Mouse (Mus musculus) liver, embryonic 11.5 days (tissue): ENCODE measurements around the gene Zfp740. TPM values are rescaled to one million over a fixed set of nuclear protein-coding genes. Genes with fewer than 3 reads are reported as not detected.

Experiments
- ATAC-seq: fragments of 200-750 bp; cut with Nextera tagmentation; replicated peaks from 2 replicates; pipeline ENCODE4 v1.8.0; 2017; ENCODE audit warnings: moderate number of reproducible peaks, mild to moderate bottlenecking, moderate TSS enrichment, moderate library complexity; ENCODE audit not compliant: low FRiP score
- DNase-seq: peaks from one replicate; pipeline ENCODE4 v3.0.0-alpha.2; 2017; ENCODE audit warnings: low spot score
- H3K27ac ChIP-seq: fragments of 300-500 bp; sonication (generic); 2 replicates; pipeline ENCODE4 v1.5.1; 2014; ENCODE audit warnings: mild to moderate bottlenecking, low read depth, low read length, control low read depth
- H3K27me3 ChIP-seq: fragments of 300-500 bp; sonication (generic); replicated peaks from 2 replicates; pipeline ENCODE4 v1.6.1; 2014; ENCODE audit warnings: low read length, mixed read lengths; ENCODE audit not compliant: control insufficient read depth, insufficient read depth
- H3K36me3 ChIP-seq: fragments of 300-500 bp; sonication (generic); 2 replicates; pipeline ENCODE4 v1.6.1; 2014; ENCODE audit warnings: mild to moderate bottlenecking, low read length, moderate library complexity, mixed read lengths; ENCODE audit not compliant: control insufficient read depth, insufficient read depth
- H3K4me1 ChIP-seq: fragments of 300-500 bp; sonication (generic); replicated peaks from 2 replicates; pipeline ENCODE4 v1.6.1; 2014; ENCODE audit warnings: low read length, mixed read lengths; ENCODE audit not compliant: control insufficient read depth, insufficient read depth
- H3K4me2 ChIP-seq: fragments of 300-500 bp; sonication (generic); 2 replicates; pipeline ENCODE4 v1.6.1; 2014; ENCODE audit warnings: mild to moderate bottlenecking, control low read depth, moderate library complexity
- H3K4me3 ChIP-seq: fragments of 300-500 bp; sonication (generic); 2 replicates; pipeline ENCODE4 v1.5.1; 2014; ENCODE audit warnings: low read depth, low read length, control low read depth
- H3K9ac ChIP-seq: fragments of 300-500 bp; sonication (generic); 2 replicates; pipeline ENCODE4 v1.6.1; 2014; ENCODE audit warnings: low read depth, low read length, control low read depth
- H3K9me3 ChIP-seq: fragments of 300-500 bp; sonication (generic); 2 replicates; pipeline ENCODE4 v1.6.1; 2016; ENCODE audit warnings: low read length, inconsistent platforms, mixed read lengths; ENCODE audit not compliant: control insufficient read depth
- WGBS: fragments of 180-500 bp; shearing (Covaris S2); extraction: QIAGEN DNeasy Blood & Tissue Kit; methylation state at CpG from one replicate; pipeline ENCODE4 v1.1.7; 2014; 5-methylcytosine and 5-hydroxymethylcytosine counted together
- polyA plus RNA-seq: library from polyadenylated mRNA; unstranded; fragments of >200 nt; fragmentation: Nextera tagmentation; extraction: Ambion mirVana; gene quantifications from 2 replicates; pipeline ENCODE4 v1.2.1, GENCODE M21; 2014

The Zfp740 gene
- polyA plus RNA-seq, 1 experiment from 2014 or later = 38.3 TPM

DNA sequence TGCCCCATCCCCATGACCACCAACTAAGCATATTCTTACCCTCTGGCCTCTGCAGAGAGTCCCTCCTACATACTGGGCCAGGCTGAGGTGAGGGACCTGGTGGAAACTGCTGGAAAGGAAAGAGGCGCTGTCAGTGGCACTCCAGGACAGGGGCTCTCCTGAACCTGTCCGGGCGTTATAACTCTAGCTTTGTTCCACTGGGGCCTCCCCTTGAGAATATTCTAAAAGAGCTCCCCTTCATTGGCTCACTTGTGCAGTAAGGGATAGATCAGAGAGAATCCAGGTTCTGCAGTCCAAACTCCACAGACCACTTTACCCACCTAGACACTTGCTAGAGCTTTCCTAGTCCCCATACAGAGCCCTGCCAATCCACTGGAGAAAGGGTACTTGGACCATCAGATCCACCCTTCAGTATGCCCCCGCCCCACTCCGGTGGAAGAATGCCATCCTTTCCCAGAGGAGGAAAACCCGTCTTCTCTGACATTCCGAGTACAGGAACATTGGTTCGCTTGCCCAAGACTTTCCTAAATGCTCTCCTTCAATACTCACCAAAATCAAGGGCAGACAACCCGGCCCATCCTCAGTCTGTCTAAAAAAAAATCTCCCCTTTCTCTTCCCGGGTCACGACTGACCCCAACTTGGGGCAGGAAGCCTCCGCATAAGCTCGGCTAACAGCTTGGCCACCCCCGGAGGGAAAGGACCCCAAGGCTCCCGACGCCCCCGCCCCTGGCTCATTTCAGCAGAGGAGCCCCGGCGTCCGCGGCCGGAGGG lies 53.6 kb downstream of the Zfp740 start:
- H3K4me3 ChIP-seq = peak overlapping the region; percentile 59
- DNase-seq (no peak), ATAC-seq (no peak)
- peak overlapping the region; percentile 89 for H3K4me2 ChIP-seq
- H3K27ac ChIP-seq = no peak overlapping the region
- peaks cover 19% of the 10 kb centered on the region for H3K4me1 ChIP-seq
- WGBS = 8% methylated on average over 22 of the region's 22 CpGs
- no peaks in the 10 kb centered on the region for H3K9me3 ChIP-seq
- H3K36me3 ChIP-seq = no peaks in the 10 kb centered on the region
- peaks cover 81% of the 10 kb centered on the region for H3K27me3 ChIP-seq
- peak overlapping the region; percentile 40; the same call in 1 of the 2 replicates for H3K9ac ChIP-seq

DNA sequence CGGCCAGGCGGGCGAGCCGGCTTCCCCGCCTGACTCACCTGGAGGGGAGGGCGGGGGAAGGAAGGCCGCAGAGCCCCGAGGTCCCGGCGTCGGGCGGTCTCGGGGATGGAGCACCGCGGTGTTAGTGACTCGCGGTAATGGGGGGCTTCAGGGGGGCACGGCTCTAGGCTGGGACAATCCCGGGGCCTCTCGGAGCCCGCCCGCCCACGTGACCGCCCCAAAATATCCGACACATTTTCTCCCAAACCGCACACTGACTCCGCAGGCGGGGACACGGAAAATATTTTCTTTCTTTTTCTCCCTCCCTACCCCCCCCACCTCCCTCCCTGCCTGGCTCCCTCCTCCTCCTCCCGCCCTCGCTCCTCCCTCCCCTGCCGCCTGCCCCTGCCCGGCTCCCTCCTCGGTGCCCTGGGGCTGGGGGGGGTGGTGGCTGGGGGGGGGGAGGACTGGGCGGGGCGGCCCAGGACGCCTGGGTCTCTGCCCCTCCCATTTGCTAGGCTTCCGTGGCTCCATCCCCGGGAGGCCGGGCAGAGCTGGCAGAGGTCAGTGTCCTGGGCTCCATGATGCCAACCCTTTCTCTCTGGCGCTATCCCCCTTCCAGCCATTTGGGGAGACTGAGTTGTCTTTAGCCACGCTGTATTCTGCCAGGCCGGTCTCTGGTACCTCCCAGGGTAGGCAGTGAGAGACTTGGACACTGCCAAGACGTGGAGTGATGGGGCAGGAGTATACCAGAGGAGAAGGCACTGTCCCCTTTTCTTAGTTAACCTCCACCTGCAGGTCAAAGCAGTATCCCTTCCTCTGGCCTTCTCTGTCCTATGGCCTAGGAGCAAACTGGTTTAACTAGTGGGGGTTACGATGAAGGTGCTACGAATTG lies 54.4 kb downstream of the Zfp740 start, which contains the start of gene Rarg:
Rarg (minus strand) TSS at position 316 of the 874 bp plus-strand sequence.
- ATAC-seq (no peak; the same call in 1 of the 2 replicates), DNase-seq (no peak)
- 1% methylated on average over 43 of the region's 46 CpGs for WGBS
- peak within 1 kb of the TSS; percentile 19; the same call in 1 of the 2 replicates for H3K27ac ChIP-seq
- H3K27me3 ChIP-seq = peaks cover 81% of the 10 kb centered on the region
- no peaks in the 10 kb centered on the region for H3K36me3 ChIP-seq
- H3K4me1 ChIP-seq = peaks cover 19% of the 10 kb centered on the region
- H3K4me3 ChIP-seq = peak within 1 kb of the TSS; percentile 59
- H3K9me3 ChIP-seq = no peaks in the 10 kb centered on the region
- peak within 1 kb of the TSS; percentile 89 for H3K4me2 ChIP-seq
- H3K9ac ChIP-seq = peak within 1 kb of the TSS; percentile 40; the same call in 1 of the 2 replicates

DNA sequence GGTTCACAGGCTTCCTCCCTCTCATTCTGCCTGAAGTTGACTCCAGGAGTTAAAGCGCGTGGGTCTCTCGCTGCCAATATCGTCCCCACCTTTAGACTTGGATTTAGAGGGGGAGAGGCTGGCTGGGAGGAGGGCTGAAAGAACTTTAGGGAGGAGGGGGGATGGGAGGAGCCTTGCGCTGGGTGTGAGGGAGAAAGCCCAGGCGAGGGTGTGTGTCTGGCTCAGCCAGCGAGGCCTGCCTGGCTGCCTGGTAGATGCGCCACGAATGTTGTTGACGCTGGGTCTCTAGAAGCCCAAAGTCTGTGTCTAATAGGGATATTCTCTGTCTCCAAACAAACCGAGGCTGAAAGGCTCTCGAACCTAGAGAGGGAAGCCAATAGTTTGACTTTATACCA lies 55.0 kb downstream of the Zfp740 start:
- DNase-seq (no peak), ATAC-seq (no peak)

DNA sequence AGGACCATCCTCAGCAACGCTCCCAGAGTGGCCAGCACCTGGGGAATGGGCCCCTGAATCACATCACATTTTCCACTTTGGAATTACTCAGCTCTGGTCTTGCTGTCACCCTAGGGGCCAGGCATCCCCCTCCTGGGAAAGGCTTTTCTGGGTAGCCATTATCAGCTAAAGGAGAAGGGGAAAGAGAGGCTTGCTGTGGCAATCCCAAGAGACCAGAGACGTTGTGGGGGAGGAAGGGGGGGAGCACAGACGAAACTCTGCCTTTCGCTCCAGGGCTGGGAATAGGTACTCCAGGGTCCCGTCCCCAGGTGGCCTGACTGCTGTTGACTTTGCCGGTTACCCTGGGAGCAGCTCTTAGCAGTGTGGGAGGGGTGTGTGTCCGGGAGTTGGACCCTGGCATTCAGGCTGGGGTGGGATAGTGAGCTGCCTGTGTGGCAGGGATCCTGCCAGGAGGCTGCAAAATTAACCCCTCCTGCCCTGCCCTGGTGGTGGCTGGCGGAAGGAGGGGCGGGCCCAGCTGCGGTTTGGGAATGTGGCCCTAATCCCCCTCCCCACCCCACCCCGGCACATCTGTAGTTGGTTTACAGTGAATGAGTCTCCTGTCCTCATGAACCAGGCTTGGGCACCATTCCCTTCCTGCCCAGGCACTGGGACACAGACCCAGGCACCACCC lies 55.7 kb downstream of the Zfp740 start:
- DNase-seq (no peak), ATAC-seq (no peak)
- Histone ChIP-seq H3K4me2 (peak overlapping the region; percentile 28), H3K9ac (no peak overlapping the region), H3K4me1 (peaks cover 19% of the 10 kb centered on the region), H3K4me3 (no peak overlapping the region), H3K36me3 (no peaks in the 10 kb centered on the region), H3K9me3 (no peaks in the 10 kb centered on the region), H3K27ac (no peak overlapping the region), H3K27me3 (peaks cover 82% of the 10 kb centered on the region)
- WGBS = 29% methylated on average over 11 of the region's 11 CpGs

More for the DNA sequence above, 55.0 kb downstream of the Zfp740 start:
- no peaks in the 10 kb centered on the region for H3K36me3 ChIP-seq
- WGBS = 11% methylated on average over 12 of the region's 12 CpGs
- H3K9ac ChIP-seq = no peak overlapping the region
- peak overlapping the region; percentile 59; the same call in 1 of the 2 replicates for H3K4me3 ChIP-seq
- peak overlapping the region; percentile 89 for H3K4me2 ChIP-seq
- H3K27me3 ChIP-seq = peaks cover 80% of the 10 kb centered on the region
- no peaks in the 10 kb centered on the region for H3K9me3 ChIP-seq
- H3K27ac ChIP-seq = 0 out of 2 replicates have a peak overlapping the region, but pooled peaks have one; percentile 19
- H3K4me1 ChIP-seq = peaks cover 19% of the 10 kb centered on the region

DNA sequence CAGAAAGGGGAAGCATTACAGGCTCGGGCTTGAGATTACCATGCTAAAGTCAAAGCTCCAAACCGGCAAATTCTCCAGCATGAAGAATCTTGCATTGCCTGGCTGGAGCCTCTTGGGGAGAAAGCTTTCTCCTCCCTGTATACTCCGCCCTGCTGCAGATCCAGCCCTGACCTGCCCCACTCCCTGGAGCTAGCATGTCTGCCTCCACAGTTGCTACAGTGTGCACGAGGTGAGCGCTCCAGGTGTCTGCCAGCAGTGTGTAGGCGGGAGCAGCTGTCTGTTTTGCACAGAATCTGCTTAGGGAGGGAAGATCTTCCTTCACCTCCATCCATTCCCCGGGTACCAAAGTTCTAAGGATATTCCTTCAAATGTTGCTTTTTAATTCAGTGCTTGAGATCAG lies 59.5 kb downstream of the Zfp740 start:
- Histone ChIP-seq H3K4me1 (peaks cover 13% of the 10 kb centered on the region), H3K4me2 (no peak overlapping the region), H3K9me3 (no peaks in the 10 kb centered on the region), H3K9ac (no peak overlapping the region), H3K36me3 (no peaks in the 10 kb centered on the region), H3K27ac (no peak overlapping the region), H3K27me3 (peaks cover 51% of the 10 kb centered on the region), H3K4me3 (no peak overlapping the region)
- DNase-seq = no peak
- 47% methylated on average over 7 of the region's 7 CpGs for WGBS
- ATAC-seq = no peak

DNA sequence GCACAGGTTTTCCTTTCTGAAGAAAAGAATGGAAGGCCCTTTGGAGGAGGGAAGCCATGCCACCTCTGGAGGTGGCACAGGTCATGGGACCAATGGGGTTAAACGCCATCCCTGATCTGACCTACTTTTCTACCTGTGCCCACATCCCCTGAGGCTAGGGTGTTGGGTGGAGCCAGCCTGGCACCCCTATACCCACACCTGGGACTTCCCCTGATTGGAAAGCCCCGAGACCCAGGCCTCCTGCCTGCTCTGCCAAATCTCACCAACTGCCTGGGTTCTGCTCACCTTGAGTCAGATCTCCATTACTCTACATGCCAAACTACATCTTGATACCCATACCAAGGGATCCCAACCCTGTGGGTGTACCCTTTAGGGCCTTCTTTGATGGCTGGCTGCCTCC lies 60.0 kb downstream of the Zfp740 start:
- peaks cover 46% of the 10 kb centered on the region for H3K27me3 ChIP-seq

More for the DNA sequence above, 60.0 kb downstream of the Zfp740 start:
- Histone ChIP-seq H3K4me3 (no peak overlapping the region), H3K9ac (no peak overlapping the region), H3K4me2 (no peak overlapping the region), H3K9me3 (no peaks in the 10 kb centered on the region), H3K27ac (no peak overlapping the region), H3K4me1 (peaks cover 8% of the 10 kb centered on the region), H3K36me3 (no peaks in the 10 kb centered on the region)
- DNase-seq = no peak
- WGBS = 77% methylated on average over 2 of the region's 2 CpGs
- ATAC-seq = no peak

Other genes with a start within 250 kb of the Zfp740 start
- gene Krt78, start 249.0 kb upstream of the Zfp740 start, polyA plus RNA-seq = not detected in 2 replicates
- gene Krt8, start 198.8 kb upstream of the Zfp740 start, polyA plus RNA-seq = 103 TPM in 2 replicates
- 110 and 113 TPM in 2 replicates for gene Krt18, start 175.1 kb upstream of the Zfp740 start, polyA plus RNA-seq
- gene Eif4b, start 129.5 kb upstream of the Zfp740 start, polyA plus RNA-seq = 154 and 162 TPM in 2 replicates
- gene Tns2, start 102.8 kb upstream of the Zfp740 start, polyA plus RNA-seq = 13.2 and 17.8 TPM in 2 replicates
- 15.1 and 18.7 TPM in 2 replicates for gene Spryd3, start 67.0 kb upstream of the Zfp740 start, polyA plus RNA-seq
- 0.77 and 1.1 TPM in 2 replicates for gene Igfbp6, start 58.9 kb upstream of the Zfp740 start, polyA plus RNA-seq
- 31.4 and 36.2 TPM in 2 replicates for gene Soat2, start 52.7 kb upstream of the Zfp740 start, polyA plus RNA-seq
- 33.3 and 35.1 TPM in 2 replicates for gene Csad, start 1.5 kb downstream of the Zfp740 start, polyA plus RNA-seq
- gene Itgb7, start 28.7 kb downstream of the Zfp740 start, polyA plus RNA-seq = 3.9 and 4.1 TPM in 2 replicates
- gene Rarg, start 54.3 kb downstream of the Zfp740 start, polyA plus RNA-seq = 11.1 and 11.5 TPM in 2 replicates
- 0.13 TPM in 1 of 2 replicates, not detected in the other for gene Gm9918, start 67.3 kb downstream of the Zfp740 start, polyA plus RNA-seq
- gene Mfsd5, start 76.2 kb downstream of the Zfp740 start, polyA plus RNA-seq = 58.8 and 60.7 TPM in 2 replicates
- 50.6 and 54.2 TPM in 2 replicates for gene Espl1, start 93.0 kb downstream of the Zfp740 start, polyA plus RNA-seq
- 236 and 254 TPM in 2 replicates for gene Pfdn5, start 122.9 kb downstream of the Zfp740 start, polyA plus RNA-seq
- 97.0 and 104 TPM in 2 replicates for gene Myg1, start 128.5 kb downstream of the Zfp740 start, polyA plus RNA-seq
- gene Aaas, start 147.5 kb downstream of the Zfp740 start, polyA plus RNA-seq = 99.3 and 108 TPM in 2 replicates
- gene Sp7, start 163.9 kb downstream of the Zfp740 start, polyA plus RNA-seq = 0.57 and 1.5 TPM in 2 replicates
- gene Sp1, start 202.9 kb downstream of the Zfp740 start, polyA plus RNA-seq = 9.7 and 10.6 TPM in 2 replicates
- gene Amhr2, start 242.1 kb downstream of the Zfp740 start, polyA plus RNA-seq = 1.1 and 1.6 TPM in 2 replicates